Mouse (Mus musculus) gastrocnemius, postnatal 25 days (tissue): ENCODE data around the gene E2f7. TPM values are rescaled to one million over a fixed set of nuclear protein-coding genes. Genes with fewer than 3 reads are reported as not detected.

Experiments used
- DNase-seq: peaks from one replicate; pipeline ENCODE4 v3.0.0; 2022
- total RNA-seq, 2 experiments: library from RNA; stranded (reverse); gene quantifications; 1 replicate in 1 of 2; 2 replicates in 1 of 2; pipeline ENCODE4 v1.2.3; 2021

Gene E2f7
- total RNA-seq, 2 experiments from 2014 or later: 0.56 to 1.2 TPM

DNA sequence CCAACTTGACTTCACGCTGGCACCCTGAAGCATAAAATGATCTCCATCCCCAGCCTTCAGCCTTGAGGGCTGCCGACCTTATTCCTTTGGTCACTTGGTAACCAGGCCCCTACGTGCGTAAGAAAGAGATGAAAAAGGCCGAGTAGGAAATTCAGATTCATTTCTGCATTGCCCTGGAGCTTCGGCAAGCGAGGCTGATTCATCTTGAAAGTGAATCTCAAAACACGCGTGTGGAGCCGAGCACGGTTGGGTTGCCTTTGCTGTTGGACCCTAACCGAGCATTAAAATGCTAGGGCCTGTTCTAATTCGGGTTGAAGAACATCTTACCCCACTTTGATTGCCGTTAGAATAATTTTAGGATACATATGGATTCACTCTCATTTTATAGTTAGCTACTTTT, 28.6 kb downstream of the E2f7 start:
- DNase-seq: no peak

DNA sequence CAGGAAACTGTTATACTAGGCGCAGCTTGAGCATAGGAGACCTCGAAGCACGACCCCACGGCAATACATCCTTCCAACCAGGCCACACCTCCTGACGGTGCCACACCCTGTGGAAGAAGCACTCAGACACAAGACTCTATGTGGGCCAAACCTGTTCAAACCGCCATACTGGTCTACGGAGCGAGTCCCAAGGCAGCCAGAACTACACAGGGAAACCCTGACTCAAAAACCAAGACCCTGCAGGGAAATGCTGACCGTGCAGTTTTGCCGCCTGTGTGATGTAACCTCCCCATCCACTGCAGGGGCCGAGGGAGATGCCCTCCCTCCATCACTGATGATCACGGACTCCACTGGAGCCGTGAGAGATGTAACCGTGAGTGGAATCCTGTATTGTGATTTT, 36.5 kb downstream of the E2f7 start:
- DNase-seq: no peak

DNA sequence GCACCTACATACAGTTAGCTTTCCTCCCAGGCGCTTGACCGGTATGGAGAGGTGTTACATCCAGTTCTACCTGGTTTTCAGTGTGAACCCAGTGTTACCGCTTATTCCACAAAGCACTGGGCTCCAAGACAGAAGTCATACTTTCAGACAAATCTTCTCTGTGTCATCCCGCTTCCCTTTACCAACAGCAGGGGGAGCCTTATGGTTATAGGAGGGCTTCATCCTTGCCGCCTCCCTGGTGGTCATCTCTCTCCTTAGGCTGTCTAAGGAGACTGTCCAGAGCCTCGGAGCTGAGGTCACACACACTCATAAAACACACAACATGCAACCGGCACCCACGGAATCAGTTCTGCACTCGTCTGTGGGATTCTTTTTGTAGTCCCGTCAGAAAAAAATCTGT, 37.4 kb downstream of the E2f7 start:
- no peak for DNase-seq

DNA sequence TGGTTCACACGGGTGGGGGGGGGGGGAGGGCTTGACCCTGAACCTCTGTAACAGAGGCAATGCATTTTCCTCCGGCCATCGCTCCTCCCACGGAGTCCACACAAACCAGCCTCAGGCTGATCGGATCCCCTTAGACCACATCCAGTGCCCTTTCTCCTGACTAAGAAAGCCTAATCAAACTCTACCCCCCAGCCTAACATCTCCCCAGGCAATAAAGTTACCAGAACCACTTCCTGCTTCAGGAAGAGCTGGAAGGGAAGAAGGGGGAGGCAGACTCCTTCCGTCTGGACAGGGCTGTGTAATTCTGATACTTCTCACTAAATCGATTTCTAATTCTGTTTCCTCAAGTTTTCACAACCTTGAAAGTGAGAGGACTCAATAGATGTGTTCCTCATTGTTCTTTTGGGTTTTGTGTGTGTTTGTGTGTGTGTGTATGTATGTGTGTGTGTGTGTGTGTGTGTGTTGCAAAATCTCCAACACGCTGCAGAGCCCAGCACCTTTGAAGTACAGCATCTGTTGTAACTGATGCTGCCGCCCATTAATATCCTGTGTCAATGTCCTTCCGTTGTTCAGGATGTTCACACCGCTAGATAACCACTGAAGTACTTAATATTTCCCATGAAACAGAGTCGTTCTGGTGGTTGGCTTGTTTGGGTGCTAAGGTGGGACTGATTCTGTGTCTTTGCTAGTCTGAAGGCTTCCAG, 43.0 kb downstream of the E2f7 start:
- no peak for DNase-seq

DNA sequence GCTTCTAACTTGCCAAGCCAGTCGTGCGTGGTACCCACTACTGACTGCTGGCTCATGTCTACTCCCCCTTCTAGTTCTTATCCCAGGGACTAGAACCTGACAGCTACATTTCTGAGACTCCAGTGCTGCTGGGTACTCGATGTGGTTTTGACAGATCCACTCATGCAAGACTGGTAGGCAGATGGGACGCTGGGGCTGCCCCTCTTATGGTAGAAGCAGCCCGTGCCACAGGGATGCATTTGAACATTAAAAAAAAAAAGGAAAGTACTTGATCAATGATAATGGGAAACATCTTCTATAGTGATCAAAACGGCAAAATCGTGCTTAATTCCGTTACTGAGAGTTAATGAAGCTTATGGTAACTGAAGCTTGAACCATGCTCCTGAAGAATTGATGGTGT, 44.4 kb downstream of the E2f7 start:
- DNase-seq: no peak

DNA sequence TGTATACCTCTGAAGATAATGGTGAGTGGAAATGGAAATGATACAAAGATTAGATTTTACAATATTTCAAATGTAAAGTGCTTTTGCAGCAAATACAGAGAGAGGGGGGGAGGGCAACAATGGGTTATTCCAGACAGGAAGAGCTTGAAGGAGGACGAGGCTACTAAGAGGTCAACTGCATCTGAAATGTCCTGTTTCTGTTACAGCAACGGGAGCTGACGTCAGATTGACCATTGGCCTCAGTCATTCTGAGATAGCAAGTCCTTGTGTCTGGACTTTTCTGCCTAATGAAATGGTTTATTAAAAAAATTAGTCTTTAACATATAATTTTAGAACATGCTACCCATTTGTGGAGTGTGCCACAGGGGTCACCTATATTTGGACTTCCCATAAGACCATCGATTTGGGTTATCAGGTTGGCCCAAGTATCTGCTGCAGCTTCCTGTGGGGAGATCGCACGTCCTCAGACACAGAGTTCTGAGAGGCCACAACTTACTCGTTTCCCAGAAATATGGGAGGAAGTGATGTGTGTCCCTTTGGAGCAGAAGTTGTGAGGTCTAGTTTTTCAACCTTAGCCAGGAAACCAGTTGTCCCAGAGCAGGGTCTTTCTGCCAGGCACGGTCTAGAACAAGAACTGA, 48.0 kb downstream of the E2f7 start:
- DNase-seq: no peak

DNA sequence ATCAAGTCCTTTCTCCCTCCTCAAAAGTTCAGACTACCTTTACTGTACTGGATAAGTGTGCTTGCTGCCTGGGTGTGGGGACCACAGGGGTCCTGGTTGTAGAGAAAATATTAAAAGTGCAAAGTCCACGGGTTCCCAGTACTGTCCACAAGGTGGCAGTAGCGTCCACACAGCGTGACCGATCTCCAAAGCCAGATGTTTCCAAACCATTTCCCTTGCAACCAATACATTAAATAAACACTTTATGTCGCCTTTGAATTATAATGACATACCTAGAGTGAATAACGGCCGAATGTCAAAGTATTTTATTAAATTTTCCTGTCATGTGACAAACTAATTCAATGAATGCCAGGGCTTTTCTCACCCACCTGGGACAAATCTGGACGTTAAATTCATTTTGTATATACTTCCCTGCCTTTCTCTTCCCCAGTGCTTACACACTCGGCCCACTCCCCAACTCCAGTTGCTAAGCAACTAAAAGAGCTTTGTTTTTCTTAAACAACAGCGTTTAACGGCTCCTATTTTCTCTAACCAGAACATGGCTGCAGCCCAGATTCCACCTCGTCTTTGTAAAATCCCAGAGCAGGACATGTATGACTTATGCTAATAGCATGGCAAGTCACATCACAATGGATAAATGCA, 49.4 kb downstream of the E2f7 start:
- DNase-seq: no peak

DNA sequence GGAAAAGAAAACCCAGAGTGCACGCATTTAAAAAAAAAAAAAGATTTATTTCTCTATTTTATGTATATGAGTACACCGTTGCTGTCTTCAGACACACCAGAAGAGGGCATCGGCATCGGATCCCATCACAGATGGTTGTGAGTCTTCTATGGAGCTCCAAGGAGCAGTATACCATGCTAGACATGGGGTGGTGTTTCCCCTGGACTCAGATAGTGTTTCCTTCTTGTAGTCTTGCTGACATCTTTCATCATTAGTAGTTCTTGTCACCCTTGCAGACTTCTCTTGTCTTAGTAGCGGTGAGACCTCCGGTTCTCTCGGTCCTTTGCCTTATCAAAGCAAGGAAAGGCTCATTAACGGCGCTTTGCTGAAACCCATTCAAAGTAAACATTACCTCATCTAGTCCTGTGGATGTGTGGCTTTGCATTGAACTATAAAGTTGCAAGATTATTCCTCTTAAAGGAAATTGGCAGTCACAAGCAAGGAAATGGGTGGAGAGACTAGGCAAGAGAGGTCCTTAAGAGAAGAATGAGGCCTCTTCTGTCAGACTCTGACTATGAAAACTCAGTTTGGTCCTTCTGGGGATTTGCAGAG, 50.1 kb downstream of the E2f7 start:
- no peak for DNase-seq

DNA sequence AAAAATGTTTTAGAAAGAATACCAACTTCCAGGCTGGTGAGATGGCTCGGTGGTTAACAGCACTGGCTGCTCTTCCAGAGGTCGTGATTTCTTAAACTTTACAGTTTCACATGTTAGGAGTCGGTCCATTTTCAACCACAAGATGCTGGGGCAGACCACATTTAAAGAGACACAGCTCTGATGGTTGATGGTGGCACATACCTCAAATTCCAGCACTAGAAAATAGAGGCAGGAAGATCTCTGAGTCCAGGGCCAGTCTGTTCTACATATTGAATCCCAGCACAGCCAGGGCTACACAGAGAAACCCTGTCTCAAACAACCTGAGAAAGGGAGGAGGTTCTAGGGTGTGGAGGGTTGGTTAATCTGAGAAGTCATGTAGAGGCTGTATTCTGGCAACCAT, 56.1 kb downstream of the E2f7 start:
- no peak for DNase-seq

DNA sequence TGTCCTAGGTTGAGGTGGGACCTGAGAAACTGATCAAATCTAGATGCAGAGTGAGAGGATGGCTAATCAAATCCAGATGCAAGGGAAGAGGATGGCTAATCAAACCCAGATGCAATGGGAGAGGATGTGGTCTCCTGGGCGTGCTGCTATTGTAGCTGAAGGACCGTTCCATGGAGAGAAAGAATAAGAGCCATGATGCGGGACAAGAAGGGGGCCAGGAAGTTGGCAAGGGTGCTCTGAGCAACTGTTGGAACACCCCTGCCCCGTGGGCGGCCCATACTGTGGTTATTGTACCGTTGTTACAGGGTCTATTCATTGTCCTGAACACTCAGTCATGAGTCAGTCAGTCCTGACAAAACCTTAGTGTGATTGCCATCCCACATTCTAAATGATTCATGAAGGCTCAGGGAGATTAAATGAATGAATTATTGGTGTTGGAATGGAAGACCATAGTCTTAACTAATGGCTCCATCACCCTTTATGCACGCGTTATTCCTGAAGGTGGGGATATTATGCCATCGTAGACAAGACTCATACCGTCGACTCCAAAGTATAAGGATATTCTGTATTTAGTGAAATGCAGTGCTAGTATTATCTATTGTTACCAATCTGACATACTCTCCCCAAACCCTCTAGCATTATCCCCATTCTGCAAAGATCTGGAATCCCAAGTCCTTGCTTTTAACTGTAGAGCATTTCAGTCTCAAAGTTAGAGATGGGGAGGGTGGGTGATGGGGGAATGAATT, 59.2 kb downstream of the E2f7 start:
- no peak for DNase-seq

DNA sequence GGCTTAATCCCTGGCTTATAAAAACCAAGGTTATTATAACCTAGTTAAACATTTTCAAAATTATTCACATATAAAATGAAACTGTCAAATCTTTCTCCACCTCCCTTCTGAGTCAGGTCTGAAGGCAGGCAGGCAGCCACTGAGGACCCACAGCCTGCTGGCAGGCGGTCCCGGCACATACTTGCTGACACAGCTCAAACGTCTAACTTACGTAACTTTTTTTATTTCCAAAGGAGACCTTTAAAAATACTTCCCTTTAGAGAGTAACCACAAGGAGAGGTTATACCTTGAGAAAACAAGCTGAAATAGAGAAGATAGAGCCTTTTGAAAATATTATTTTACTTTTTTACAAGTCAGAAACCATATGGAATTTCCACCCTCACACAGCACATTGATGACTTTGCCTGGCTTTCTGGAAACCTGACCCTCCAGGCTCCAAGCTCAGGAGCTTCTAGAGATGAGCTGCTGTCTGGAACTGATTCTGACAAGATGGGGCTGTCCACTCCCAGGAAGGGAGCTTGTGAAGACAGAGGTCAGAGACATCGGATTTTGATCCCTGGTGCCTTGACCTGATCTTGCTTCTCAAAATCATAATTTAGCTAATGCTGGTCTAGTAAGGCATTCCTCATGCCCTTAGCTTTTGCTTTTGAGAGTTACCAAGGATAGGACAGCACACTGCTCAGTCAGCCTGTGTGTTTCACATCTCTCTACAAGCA, 59.9 kb downstream of the E2f7 start:
- DNase-seq: no peak

DNA sequence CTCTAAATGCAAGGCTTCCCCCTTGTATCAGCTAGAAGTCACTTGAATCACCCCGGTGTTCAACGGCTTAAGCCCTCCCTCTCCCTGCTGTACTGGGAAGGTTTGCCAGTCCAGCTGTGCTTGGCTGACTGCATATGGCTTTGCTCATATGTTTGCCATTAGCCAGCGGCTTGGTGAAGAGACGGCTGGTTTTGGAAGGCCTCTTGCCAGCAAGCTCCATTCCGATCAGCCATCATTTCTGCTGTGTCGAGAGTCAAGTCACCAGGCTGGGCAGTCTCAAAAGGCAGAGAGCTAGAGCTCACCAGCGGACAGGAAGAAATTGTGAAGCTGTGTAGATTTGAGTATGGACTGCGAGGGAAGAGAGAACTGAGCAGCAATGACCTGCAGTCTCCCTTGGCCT, 61.2 kb downstream of the E2f7 start:
- no peak for DNase-seq

DNA sequence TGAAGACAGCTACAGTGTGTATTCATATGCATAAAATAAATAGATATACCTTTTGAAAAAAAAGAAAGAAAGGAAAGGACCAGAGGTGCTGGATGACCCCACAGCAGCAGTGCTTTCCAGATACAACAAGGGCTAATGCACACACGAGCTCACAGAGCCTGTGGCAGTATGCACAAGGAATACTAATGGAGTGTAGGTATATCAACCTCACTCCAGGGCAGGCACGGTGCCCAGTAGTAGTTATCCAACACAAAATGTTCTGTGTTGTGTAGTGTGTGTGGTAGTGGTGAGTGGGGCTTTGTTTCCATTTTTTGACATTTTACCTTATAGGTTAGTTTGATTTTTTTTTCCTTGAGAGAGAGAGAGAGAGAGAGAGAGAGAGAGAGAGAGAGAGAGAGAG, 65.3 kb downstream of the E2f7 start:
- DNase-seq: no peak

DNA sequence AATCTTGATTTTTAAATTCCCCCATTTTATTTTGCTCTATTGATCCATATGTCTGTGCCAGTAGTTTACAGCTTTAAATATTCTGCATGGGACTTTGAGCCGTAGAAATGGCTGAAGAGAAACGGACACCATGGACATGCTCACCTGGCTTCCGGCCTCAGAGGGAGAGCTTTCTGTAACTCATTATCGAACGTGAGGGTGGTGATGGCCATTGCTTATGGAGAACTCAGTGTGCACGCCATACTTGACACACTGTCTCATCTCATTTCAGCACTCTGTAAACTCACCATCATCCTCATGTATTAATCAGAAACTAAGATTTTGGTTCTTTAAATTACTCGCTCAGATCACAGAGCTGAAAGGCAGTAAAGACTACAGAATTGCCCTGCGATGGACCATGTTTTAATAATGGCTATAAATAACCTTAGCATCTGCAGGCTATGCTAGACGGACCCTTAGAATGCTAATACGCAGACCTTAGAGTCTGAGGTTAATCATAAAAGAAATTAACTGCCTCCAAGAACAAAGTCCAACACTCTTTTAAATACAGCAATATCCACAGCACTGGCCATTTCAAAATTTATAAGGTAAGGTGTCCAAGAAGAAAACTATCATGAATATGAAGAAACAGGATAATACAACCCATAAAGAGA, 66.1 kb downstream of the E2f7 start:
- DNase-seq: no peak

DNA sequence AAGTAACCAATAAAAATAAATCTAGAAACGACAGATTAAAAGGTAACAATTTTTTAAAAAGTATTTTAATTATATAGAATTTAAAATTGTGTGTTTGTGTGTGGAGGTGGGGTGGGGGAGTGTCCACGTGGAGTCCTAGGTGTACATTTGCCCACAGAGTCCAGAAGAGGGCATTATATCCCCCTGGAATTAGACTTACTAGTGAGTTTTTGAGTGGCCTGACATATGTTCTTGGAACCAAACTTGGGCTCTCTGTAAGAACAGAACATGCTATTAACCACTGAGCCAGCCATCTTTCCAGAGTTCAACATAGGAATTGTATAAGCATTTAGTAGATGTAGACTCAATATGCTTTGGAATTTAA, 66.6 kb downstream of the E2f7 start:
- no peak for DNase-seq

DNA sequence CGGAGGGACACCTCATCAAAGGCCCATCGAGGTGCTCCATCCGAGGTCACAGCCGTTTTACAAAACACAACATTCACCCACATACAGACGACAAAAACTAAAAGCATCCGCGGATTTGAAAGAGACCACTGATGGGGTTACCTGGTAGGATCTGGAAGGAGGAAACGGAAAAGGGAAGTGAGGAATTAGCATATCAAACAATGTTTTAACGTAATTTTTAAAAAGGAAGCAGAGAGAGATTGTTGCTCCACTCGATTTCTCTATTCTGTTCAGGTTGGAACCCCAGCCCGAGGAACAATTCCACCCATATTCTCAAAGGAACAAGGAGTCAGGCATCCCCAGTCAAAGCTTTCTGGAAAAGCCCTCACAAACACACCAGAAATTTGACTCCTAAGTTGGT, 75.9 kb downstream of the E2f7 start:
- DNase-seq: no peak

DNA sequence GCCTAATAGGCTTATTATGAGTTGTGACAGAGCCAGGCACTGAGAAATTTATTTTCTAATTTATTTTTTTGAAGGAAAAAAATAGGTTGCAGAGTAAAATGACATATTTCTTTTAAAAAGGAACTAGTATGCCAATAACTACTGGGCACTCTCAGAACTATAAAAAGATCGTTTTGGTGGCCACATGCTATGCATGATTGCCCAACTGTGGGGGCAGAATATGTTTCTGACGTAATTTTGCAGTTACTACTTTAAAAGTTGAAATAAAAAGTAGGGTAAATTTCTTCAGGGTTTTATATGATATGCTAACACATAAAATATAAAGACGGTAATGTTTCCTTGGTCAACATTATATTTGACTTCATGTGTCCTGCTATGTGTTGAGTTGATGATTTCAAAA, 76.5 kb downstream of the E2f7 start:
- DNase-seq: no peak

DNA sequence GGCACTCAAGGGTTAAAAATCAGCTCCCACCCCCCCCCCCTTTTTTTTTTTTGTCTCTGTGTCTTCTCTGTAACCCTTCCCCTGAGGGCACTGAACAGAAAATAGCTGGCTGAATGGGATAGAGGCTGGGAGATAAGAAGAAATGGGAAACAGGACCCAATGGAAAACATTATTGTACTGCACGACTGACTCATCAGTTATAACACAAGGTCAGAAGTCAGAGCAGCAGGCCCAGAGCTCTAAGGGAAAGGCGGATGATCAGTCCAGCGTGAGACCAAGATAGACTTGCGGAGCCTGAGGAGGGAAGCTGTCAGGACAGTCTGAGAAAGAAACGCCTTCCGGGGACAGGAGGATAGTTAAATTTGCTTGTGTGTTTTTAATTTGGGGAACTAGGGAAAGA, 87.1 kb downstream of the E2f7 start:
- no peak for DNase-seq

DNA sequence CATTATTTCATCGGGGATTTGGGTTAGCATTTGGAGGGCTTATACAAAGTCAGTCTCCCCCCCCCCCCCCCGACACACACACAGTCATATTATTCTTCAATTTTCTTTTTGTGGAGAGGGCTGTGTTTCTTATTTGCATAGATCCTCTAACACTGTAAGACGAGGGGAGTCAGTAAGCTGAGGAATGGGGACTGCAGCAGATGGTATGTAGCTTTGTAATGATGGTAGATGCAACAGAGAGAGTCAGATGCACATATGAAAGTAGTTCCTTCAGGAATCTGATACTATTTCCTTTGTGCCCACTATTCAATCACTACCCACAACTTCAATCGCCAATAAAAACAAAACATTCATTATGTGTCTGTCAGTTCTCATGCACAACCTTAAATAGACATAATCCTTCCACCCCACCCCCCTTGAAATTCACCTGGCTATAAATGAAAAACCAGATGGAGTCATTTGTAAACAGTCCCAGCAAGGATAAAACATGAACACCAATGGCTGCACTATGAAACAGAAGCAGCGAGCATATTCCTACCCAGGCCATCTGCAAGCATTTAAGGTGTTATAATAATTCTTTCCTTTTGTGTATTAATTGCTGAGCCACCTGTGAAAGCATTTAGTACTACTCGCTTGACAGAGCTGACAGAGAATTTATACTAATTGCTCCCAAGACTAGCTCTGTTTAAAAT, 90.0 kb downstream of the E2f7 start:
- DNase-seq: no peak
